Mouse (Mus musculus) fibroblast of lung, adult 2 months (primary cell): ENCODE data around the gene Olfr726.

Source experiments
- DNase-seq: peaks from one replicate; pipeline ENCODE4 v3.0.0-alpha.2; 2011; ENCODE audit warnings: low read depth

Gene Olfr726

GRCm38 (mm10) chr14:50090853-50091252 is at the start of gene Olfr726:
Gene Olfr726 (minus strand): TSS chr14:50090953.
- DNase-seq = no peak

GRCm38 (mm10) chr14:50122886-50123285 is 32.1 kb upstream of the Olfr726 start, which contains the start of gene Olfr727:
Gene Olfr727 (plus strand): TSS chr14:50123186.
- no peak for DNase-seq

- DNase-seq = no peak
Measured at GRCm38 (mm10) chr14:50062733-50063104, 28.0 kb downstream of the Olfr726 start.

GRCm38 (mm10) chr14:50061955-50062732 is 28.6 kb downstream of the Olfr726 start:
- no peak for DNase-seq

GRCm38 (mm10) chr14:50061590-50061954 is 29.2 kb downstream of the Olfr726 start:
- DNase-seq = no peak

GRCm38 (mm10) chr14:50061179-50061578 is 29.6 kb downstream of the Olfr726 start:
- DNase-seq = no peak

GRCm38 (mm10) chr14:50040275-50040674 is 50.5 kb downstream of the Olfr726 start, which contains the start of gene Olfr725:
Gene Olfr725 (minus strand): TSS chr14:50040375.
- no peak for DNase-seq
